Mouse (Mus musculus) MEL (cell line): ENCODE data around the gene Cdkal1. TPM values are rescaled to one million over a fixed set of nuclear protein-coding genes. Genes with fewer than 3 reads are reported as not detected.

Experiments used
- DNase-seq: peaks from one replicate; pipeline ENCODE4 v3.0.0; 2011; ENCODE audit warnings: low read depth, low spot score
- H3K27ac ChIP-seq: 2 replicates; pipeline ENCODE4 v1.5.1; 2012; ENCODE audit warnings: low read depth, mild to moderate bottlenecking, control low read depth, low read length, moderate library complexity; ENCODE audit not compliant: control insufficient read depth
- H3K27me3 ChIP-seq, 2 experiments: fragments of 150-350 bp in 1 of 2; sonication (generic) in 1 of 2; 2 replicates each; pipeline ENCODE4 v1.6.1; 2012; ENCODE audit warnings: low read length in 2 of 2, mild to moderate bottlenecking in 2 of 2, improper control_type of control experiment in 1 of 2, moderate library complexity in 1 of 2; ENCODE audit not compliant: insufficient read depth in 2 of 2, control insufficient read depth in 1 of 2
- H3K36me3 ChIP-seq, 2 experiments: 2 replicates each; pipeline ENCODE4 v1.6.1; 2012 to 2014; ENCODE audit warnings: low read length in 2 of 2, improper control_type of control experiment in 1 of 2, inconsistent platforms in 1 of 2, mild to moderate bottlenecking in 1 of 2; ENCODE audit not compliant: insufficient read depth in 2 of 2, control insufficient read depth in 1 of 2
- H3K4me1 ChIP-seq, 2 experiments: fragments of 150-350 bp in 1 of 2; sonication (generic) in 1 of 2; 2 replicates each; pipeline ENCODE4 v1.6.1; 2012; ENCODE audit warnings: low read length in 2 of 2, improper control_type of control experiment in 1 of 2, mild to moderate bottlenecking in 1 of 2; ENCODE audit not compliant: insufficient read depth in 2 of 2, control insufficient read depth in 1 of 2
- H3K4me3 ChIP-seq, 2 experiments: fragments of 150-350 bp in 1 of 2; sonication (generic) in 1 of 2; 2 replicates each; pipeline ENCODE4 v1.5.1; 2012; ENCODE audit warnings: low read depth in 2 of 2, low read length in 2 of 2, mild to moderate bottlenecking in 2 of 2, moderate library complexity in 2 of 2, control low read depth in 1 of 2, improper control_type of control experiment in 1 of 2; ENCODE audit not compliant: control insufficient read depth in 1 of 2, insufficient read depth in 1 of 2
- H3K79me2 ChIP-seq: 2 replicates; pipeline ENCODE4 v1.6.1; 2012; ENCODE audit warnings: mild to moderate bottlenecking, low read length, moderate library complexity; ENCODE audit not compliant: control insufficient read depth, poor library complexity, insufficient read depth
- H3K9ac ChIP-seq: 2 replicates; pipeline ENCODE4 v1.6.1; 2012; ENCODE audit warnings: low read depth, mild to moderate bottlenecking, control low read depth, low read length, moderate library complexity; ENCODE audit not compliant: control insufficient read depth, poor library complexity, severe bottlenecking
- H3K9me3 ChIP-seq: fragments of 150-350 bp; sonication (generic); replicated peaks from 2 replicates; pipeline ENCODE4 v1.6.1; 2012; ENCODE audit warnings: mild to moderate bottlenecking, low read length, improper control_type of control experiment, moderate library complexity; ENCODE audit not compliant: insufficient read depth
- CHD2 ChIP-seq: IDR thresholded peaks from 2 replicates; pipeline ENCODE4 v1.6.1; 2011; ENCODE audit warnings: low read length, improper control_type of control experiment
- E2F4 ChIP-seq: IDR thresholded peaks from 2 replicates; pipeline ENCODE4 v1.6.1; 2011; ENCODE audit warnings: low read depth, low read length, improper control_type of control experiment, borderline replicate concordance
- ELF1 ChIP-seq: IDR thresholded peaks from 2 replicates; pipeline ENCODE4 v1.6.1; 2014; ENCODE audit warnings: low read depth, mild to moderate bottlenecking, inconsistent platforms, low read length, improper control_type of control experiment, moderate library complexity
- EP300 ChIP-seq, 2 experiments: IDR thresholded peaks; 2 replicates each; pipeline ENCODE4 v1.6.1; 2011; ENCODE audit warnings: improper control_type of control experiment in 2 of 2, low read length in 2 of 2, low read depth in 1 of 2, mild to moderate bottlenecking in 1 of 2
- ETS1 ChIP-seq: IDR thresholded peaks from 2 replicates; pipeline ENCODE4 v1.6.1; 2012; ENCODE audit warnings: low read depth, mild to moderate bottlenecking, inconsistent platforms, low read length, improper control_type of control experiment, moderate library complexity
- GATA1 ChIP-seq: IDR thresholded peaks from 2 replicates; pipeline ENCODE4 v1.6.1; 2011; ENCODE audit warnings: low read depth, low read length, improper control_type of control experiment
- JUND ChIP-seq: IDR thresholded peaks from 2 replicates; pipeline ENCODE4 v1.6.1; 2011; ENCODE audit warnings: low read depth, mild to moderate bottlenecking, improper control_type of control experiment, low read length
- KAT2A ChIP-seq: conservative IDR thresholded peaks from 2 replicates; pipeline ENCODE4 v1.6.1; 2012; ENCODE audit warnings: low read depth, low read length, improper control_type of control experiment, inconsistent platforms
- MAX ChIP-seq: IDR thresholded peaks from 2 replicates; pipeline ENCODE4 v1.6.1; 2011; ENCODE audit warnings: low read length, improper control_type of control experiment
- MAZ ChIP-seq: IDR thresholded peaks from 2 replicates; pipeline ENCODE4 v1.6.1; 2012; ENCODE audit warnings: low read depth, mild to moderate bottlenecking, inconsistent platforms, low read length, improper control_type of control experiment
- MEF2A ChIP-seq: IDR thresholded peaks from 2 replicates; pipeline ENCODE4 v1.6.1; 2014; ENCODE audit warnings: low read depth, mild to moderate bottlenecking, inconsistent platforms, low read length, improper control_type of control experiment; ENCODE audit not compliant: poor library complexity, insufficient replicate concordance, severe bottlenecking; ENCODE audit errors: extremely low read depth
- MXI1 ChIP-seq: IDR thresholded peaks from 2 replicates; pipeline ENCODE4 v1.6.1; 2011; ENCODE audit warnings: mild to moderate bottlenecking, low read depth, low read length, improper control_type of control experiment
- MYB ChIP-seq: IDR thresholded peaks from 2 replicates; pipeline ENCODE4 v1.6.1; 2011; ENCODE audit warnings: mild to moderate bottlenecking, low read depth, low read length, improper control_type of control experiment
- MYC ChIP-seq: IDR thresholded peaks from 2 replicates; pipeline ENCODE4 v1.6.1; 2011; ENCODE audit warnings: low read depth, mild to moderate bottlenecking, low read length, improper control_type of control experiment, moderate library complexity
- NELFE ChIP-seq: IDR thresholded peaks from 2 replicates; pipeline ENCODE4 v1.6.1; 2011; ENCODE audit warnings: low read depth, low read length, improper control_type of control experiment
- NRF1 ChIP-seq: IDR thresholded peaks from 2 replicates; pipeline ENCODE4 v1.6.1; 2014; ENCODE audit warnings: low read depth, mild to moderate bottlenecking, inconsistent platforms, low read length, improper control_type of control experiment, moderate library complexity; ENCODE audit not compliant: poor library complexity, insufficient read depth, severe bottlenecking
- RCOR1 ChIP-seq: IDR thresholded peaks from 2 replicates; pipeline ENCODE4 v1.6.1; 2012; ENCODE audit warnings: low read depth, mild to moderate bottlenecking, inconsistent platforms, low read length, improper control_type of control experiment
- SIN3A ChIP-seq: IDR thresholded peaks from 2 replicates; pipeline ENCODE4 v1.6.1; 2012; ENCODE audit warnings: low read length, improper control_type of control experiment, inconsistent platforms
- SMC3 ChIP-seq: IDR thresholded peaks from 2 replicates; pipeline ENCODE4 v1.6.1; 2011; ENCODE audit warnings: low read depth, low read length, improper control_type of control experiment
- TAL1 ChIP-seq: IDR thresholded peaks from 2 replicates; pipeline ENCODE4 v1.6.1; 2012; ENCODE audit warnings: mild to moderate bottlenecking, inconsistent platforms, low read length, moderate library complexity, mixed read lengths
- TCF12 ChIP-seq: IDR thresholded peaks from 2 replicates; pipeline ENCODE4 v1.6.1; 2014; ENCODE audit warnings: low read depth, mild to moderate bottlenecking, inconsistent platforms, low read length, improper control_type of control experiment, moderate library complexity
- USF1 ChIP-seq: IDR thresholded peaks from 2 replicates; pipeline ENCODE4 v1.6.1; 2014; ENCODE audit warnings: low read depth, mild to moderate bottlenecking, inconsistent platforms, low read length, improper control_type of control experiment, moderate library complexity
- ZC3H11A ChIP-seq: IDR thresholded peaks from 2 replicates; pipeline ENCODE4 v1.6.1; 2012; ENCODE audit warnings: low read depth, mild to moderate bottlenecking, inconsistent platforms, low read length, improper control_type of control experiment
- ZKSCAN1 ChIP-seq: IDR thresholded peaks from 2 replicates; pipeline ENCODE4 v1.6.1; 2012; ENCODE audit warnings: low read depth, mild to moderate bottlenecking, inconsistent platforms, low read length, improper control_type of control experiment, moderate library complexity
- ZMIZ1 ChIP-seq: IDR thresholded peaks from 2 replicates; pipeline ENCODE4 v1.6.1; 2012; ENCODE audit warnings: low read depth, mild to moderate bottlenecking, inconsistent platforms, low read length, improper control_type of control experiment, moderate library complexity
- polyA plus RNA-seq, 2 experiments: library from polyadenylated mRNA; stranded (reverse) in 1 of 2; unstranded in 1 of 2; fragments of >175 nt in 1 of 2; fragments of >200 nt in 1 of 2; gene quantifications; 2 replicates each; pipeline versions ENCODE4 v1.2.1 to v1.2.4; 2012; ENCODE audit warnings: low replicate concordance in 2 of 2, low read depth in 1 of 2; ENCODE audit not compliant: insufficient read length in 2 of 2, insufficient read depth in 1 of 2, missing spikeins in 1 of 2
- total RNA-seq: library from RNA; depleted of rRNA; stranded (reverse); fragments of 300-350 nt; gene quantifications from 2 replicates; pipeline ENCODE4 v1.2.3, GENCODE M21; 2012

Cdkal1 gene
- total and polyA plus RNA-seq, 3 experiments, result 10.6 to 11.0 TPM; not detected in 1

DNA sequence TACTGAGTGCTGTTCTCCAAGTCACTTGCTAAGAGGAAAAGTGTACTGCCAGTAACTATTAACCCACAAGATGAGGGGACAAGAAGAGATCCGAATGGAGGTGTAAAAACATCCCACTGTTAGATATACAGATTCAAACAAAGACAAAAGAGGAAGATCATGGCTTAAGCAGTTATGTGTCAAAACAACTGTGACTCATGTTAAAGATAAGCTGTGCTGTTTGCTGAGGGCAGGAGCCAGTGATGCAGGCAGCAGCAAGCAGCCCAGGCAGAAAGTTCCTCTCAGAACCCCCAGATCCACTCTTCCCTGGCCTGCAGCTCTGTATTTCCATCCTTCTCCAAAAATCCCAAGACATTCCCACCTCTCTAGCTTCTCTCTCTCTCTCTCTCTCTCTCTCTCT, 230.5 kb downstream of the Cdkal1 start:
- peaks cover 18 to 21% of the 10 kb centered on the region in 2 experiments for H3K4me1 ChIP-seq
- peak; percentile 85 for DNase-seq
- TF ChIP-seq KAT2A, result no peak
- TF ChIP-seq RCOR1, result peak; percentile 41; the same call in 1 of the 2 replicates
- no peak for TF ChIP-seq ZC3H11A
- peak; percentile 69 for TF ChIP-seq MYB
- TF ChIP-seq EP300 (IDR thresholded peaks at IDR 0.05; ENCODE audit: low read depth in 1 of 2, low read length in 2 of 2), result peak; percentile 85 to 93
- peak; percentile 32; the same call in 1 of the 2 replicates for TF ChIP-seq TAL1
- peak; percentile 61; the same call in 1 of the 2 replicates for TF ChIP-seq TCF12
- TF ChIP-seq MXI1, result peak; percentile 36; the same call in 1 of the 2 replicates
- TF ChIP-seq JUND, result peak; percentile 76; the same call in 1 of the 2 replicates
- TF ChIP-seq CHD2, result no peak
- peak; percentile 88 for TF ChIP-seq GATA1
- TF ChIP-seq ETS1, result peak; percentile 84
- TF ChIP-seq USF1, result no peak
- TF ChIP-seq SIN3A, result peak; percentile 78
- H3K27ac ChIP-seq, result peak overlapping the region; percentile 86
- no peaks in the 10 kb centered on the region for H3K79me2 ChIP-seq
- H3K9me3 ChIP-seq, result no peaks in the 10 kb centered on the region
- H3K27me3 ChIP-seq, result no peaks in the 10 kb centered on the region
- peak overlapping the region; percentile 36; the same call in 1 of the 2 replicates for H3K9ac ChIP-seq
- H3K4me3 ChIP-seq, result no peak overlapping the region; a peak in 1 of 4 replicates
- H3K36me3 ChIP-seq, result peaks cover 0 to 34% of the 10 kb centered on the region in 2 experiments; a peak in 2 of 4 replicates

DNA sequence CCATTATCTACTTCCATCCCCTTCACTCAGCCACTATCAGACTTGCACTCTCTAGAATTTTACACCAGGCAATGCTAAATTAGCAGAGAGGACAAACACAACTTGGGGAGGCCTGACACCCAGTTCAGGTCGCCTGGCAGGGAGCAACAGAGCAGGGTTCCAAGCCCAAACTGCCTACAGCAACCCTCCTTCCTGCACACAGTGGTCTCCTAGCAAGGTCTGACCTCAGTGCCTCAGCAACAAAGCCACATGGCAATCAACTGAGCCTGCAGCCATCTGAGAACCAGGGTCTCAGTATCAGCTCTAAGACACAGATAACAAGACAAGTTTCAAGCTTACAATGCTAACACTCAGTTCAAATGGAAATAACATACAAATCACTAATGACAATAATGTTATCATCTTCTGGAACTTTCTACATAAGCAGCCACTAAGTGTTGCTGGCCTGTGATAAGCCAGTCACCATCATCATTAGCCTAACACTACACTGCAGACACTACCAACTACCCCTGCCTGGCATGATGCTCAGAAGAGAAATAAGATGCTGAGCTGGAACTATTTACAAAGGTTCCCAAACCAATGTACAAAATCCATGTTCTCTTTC, 231.7 kb downstream of the Cdkal1 start:
- H3K27me3 ChIP-seq, result no peaks in the 10 kb centered on the region
- H3K9ac ChIP-seq, result no peak overlapping the region
- TF ChIP-seq ETS1, result peak; percentile 60; the same call in 1 of the 2 replicates
- TF ChIP-seq MXI1, result peak; percentile 58
- no peak for TF ChIP-seq CHD2
- no peak for TF ChIP-seq NELFE
- peak; percentile 40; the same call in 1 of the 2 replicates for TF ChIP-seq GATA1
- TF ChIP-seq MEF2A, result no peak
- TF ChIP-seq ZMIZ1, result no peak
- TF ChIP-seq MYC, result no peak
- TF ChIP-seq TAL1, result peak; percentile 38; the same call in 1 of the 2 replicates
- no peak for TF ChIP-seq E2F4
- 0 out of 2 replicates have a peak, but pooled peaks have one; percentile 37 for TF ChIP-seq TCF12
- no peak for TF ChIP-seq MAZ
- TF ChIP-seq ZKSCAN1, result no peak
- TF ChIP-seq ELF1, result no peak
- TF ChIP-seq SMC3, result no peak
- peak; percentile 47; the same call in 1 of the 2 replicates for TF ChIP-seq MAX
- TF ChIP-seq RCOR1, result peak; percentile 42; the same call in 1 of the 2 replicates
- TF ChIP-seq EP300 (IDR thresholded peaks at IDR 0.05; ENCODE audit: low read depth in 1 of 2, low read length in 2 of 2), result peak; percentile 50 to 55
- no peak for TF ChIP-seq NRF1
- no peak overlapping the region for H3K4me3 ChIP-seq
- H3K4me1 ChIP-seq, result peaks cover 16 to 21% of the 10 kb centered on the region in 2 experiments
- H3K27ac ChIP-seq, result peak overlapping the region; percentile 36
- H3K9me3 ChIP-seq, result no peaks in the 10 kb centered on the region
- DNase-seq, result peak; percentile 55
- H3K36me3 ChIP-seq, result peaks cover 0 to 34% of the 10 kb centered on the region in 2 experiments; a peak in 2 of 4 replicates
- no peaks in the 10 kb centered on the region for H3K79me2 ChIP-seq
